Mouse (Mus musculus): ENCODE measurements around the gene Asic1.

Gene Asic1

GRCm38 (mm10) chr15:99670154-99670821 is at the start of gene Asic1:
Asic1 (plus strand) TSS chr15:99670368.
- no peak for DNase-seq (ENCODE audit: low read depth, low spot score)

DNA sequence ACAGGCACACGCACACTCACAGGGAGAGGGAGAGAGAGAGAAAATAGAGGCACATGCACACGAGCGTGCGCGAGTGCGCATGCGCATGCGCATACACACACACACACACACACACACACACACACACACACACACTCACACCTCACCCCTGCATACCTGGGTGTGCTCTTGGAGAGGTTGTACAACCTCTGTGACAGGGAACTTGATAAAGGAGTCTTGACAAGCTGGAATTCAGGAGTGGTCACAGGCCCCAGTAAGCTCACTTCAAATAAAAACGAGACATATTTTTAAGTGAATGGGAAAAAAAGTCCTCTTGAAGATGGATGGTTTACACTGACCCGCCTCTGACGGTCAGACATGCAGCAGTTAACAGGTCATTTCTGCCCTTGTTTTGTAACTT is 48.1 kb upstream of the Asic1 start:
- no peak for DNase-seq (ENCODE audit: low read depth, low spot score)

DNA sequence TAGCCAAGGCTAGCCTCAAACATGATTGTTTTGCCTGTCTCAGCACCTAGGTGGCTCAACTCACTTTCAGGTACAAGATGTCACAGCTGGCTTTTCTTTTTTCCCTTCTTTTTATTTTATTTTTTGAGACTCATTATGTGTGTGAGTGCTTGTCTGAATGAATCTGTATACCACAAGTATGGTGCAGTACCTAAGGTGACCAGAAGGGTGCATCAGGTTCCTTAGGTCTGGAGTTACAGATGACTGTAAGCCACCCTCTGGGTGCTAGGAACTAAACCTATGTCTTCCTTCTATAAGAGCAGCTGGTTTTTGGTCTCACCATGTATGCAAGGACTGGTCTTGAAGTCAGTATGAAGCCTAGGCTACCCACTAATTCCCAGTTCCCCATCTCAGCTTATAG is 38.5 kb upstream of the Asic1 start:
- no peak for DNase-seq (ENCODE audit: low read depth, low spot score)

DNA sequence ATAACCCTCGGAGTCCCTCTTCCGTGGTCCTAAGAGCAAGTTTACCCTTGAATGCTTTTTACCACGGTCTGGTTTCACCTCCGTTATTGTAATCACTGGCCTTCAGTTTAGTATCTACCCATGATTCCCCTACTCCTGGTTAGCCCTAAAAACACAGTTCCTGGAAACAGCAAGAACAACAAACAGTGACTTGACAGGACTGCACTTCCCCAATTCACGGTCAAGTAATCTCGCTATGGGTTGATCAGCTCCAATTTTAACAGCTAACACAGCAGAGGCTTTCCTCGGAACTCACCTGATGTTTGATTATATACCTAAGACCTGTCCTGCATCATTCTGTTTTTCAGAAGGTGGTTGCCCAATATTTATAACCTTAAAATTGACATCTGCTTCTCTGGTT is 35.5 kb upstream of the Asic1 start:
- no peak for DNase-seq (ENCODE audit: low read depth, low spot score)

DNA sequence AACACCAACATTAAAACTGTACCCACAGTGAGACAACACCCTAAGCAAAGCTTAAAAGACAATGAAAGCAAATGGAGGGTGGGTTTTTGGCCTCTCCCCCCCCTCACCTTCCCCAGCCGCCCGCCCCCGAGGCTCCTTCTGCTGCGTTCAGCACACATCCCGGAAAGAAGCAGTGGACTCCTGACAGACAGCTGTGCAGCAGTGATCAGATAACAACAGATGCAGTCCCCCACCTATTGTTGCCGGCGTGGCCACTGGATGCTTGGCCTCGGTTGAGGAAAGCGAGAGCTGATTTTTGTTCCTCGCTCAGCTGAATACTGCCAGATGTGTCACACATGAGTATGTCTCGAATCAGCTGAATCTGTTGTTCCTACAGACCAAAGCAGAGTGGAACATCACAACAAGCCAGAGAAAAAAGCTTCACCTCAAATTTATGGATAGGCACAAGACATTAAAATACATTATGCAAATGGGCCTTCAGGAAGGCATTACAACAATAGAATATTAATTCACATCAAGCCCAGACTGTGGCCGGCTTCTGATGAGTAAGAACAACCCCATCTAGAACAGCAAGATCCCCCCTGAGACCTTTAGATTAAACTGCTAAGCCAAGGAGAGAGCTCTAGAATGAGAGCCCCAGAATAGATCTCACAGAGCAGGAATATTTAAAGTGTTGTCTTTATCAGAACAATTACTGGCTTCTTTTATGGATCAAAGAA is 32.6 kb upstream of the Asic1 start:
- no peak for DNase-seq (ENCODE audit: low read depth, low spot score)

DNA sequence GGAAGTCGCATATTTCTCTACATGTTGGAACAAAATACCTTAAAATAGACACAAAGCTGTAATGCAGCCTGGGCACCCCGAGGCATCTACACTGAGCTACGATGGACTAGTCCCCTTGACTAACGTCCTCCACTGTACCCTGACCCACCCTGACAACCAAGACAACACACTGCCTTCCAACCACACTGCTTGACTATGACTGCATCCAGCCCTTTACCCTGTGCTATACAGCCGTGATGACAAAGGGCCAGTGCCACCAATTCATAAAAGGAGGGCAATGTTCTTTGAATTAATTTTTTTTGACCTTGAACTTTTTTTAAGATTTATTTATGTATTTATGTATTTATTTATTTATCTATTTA is 32.1 kb upstream of the Asic1 start:
- DNase-seq (ENCODE audit: low read depth, low spot score) = no peak

- DNase-seq (ENCODE audit: low read depth, low spot score) = no peak
Observed at GRCm38 (mm10) chr15:99642622-99643021, 27.5 kb upstream of the Asic1 start.

- DNase-seq (ENCODE audit: low read depth, low spot score) = no peak
Observed at GRCm38 (mm10) chr15:99643832-99644231, 26.3 kb upstream of the Asic1 start.

- DNase-seq (ENCODE audit: low read depth, low spot score) = no peak
Observed at GRCm38 (mm10) chr15:99644776-99645175, 25.4 kb upstream of the Asic1 start.

DNA sequence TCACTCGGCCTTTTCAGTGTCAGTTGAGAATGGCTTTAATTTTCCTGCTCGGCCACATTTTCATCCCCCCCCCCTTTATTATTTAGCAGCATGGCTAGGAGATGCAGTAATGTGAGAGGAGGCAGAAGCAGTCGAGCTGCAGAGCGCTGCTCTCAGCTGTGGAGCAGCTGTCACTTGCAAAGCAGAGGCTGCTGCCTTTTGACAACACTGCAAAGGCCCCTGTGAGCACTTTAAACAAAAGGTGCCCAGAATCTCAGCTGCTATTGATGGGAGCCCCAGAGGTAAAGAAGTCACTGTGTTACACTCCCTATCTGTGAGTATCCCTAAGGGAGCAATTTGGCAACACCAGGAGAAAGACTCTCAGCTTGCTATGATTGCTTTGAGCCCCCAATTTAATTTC is 21.8 kb upstream of the Asic1 start:
- DNase-seq (ENCODE audit: low read depth, low spot score) = no peak

GRCm38 (mm10) chr15:99649067-99649761 is 21.0 kb upstream of the Asic1 start:
- DNase-seq (ENCODE audit: low read depth, low spot score) = no peak

DNA sequence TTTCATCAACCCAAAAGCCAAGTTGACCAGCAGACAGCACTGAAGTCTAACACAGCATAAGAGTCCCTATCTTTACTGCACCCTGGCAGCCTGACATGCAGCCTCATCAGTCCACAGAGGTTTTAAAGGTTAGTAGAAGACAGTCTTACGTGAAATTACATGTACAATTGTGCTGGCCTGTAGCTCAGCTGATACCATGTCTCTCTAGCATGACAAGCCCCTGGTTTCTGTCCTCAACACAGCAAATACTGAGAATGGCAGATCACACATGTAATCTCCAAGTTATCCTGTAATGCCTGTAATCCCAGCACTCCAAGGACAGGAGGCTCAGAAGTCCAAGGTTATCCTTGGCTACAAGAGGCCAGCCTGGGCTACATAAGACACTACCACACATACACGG is 19.9 kb upstream of the Asic1 start:
- DNase-seq (ENCODE audit: low read depth, low spot score) = no peak

DNA sequence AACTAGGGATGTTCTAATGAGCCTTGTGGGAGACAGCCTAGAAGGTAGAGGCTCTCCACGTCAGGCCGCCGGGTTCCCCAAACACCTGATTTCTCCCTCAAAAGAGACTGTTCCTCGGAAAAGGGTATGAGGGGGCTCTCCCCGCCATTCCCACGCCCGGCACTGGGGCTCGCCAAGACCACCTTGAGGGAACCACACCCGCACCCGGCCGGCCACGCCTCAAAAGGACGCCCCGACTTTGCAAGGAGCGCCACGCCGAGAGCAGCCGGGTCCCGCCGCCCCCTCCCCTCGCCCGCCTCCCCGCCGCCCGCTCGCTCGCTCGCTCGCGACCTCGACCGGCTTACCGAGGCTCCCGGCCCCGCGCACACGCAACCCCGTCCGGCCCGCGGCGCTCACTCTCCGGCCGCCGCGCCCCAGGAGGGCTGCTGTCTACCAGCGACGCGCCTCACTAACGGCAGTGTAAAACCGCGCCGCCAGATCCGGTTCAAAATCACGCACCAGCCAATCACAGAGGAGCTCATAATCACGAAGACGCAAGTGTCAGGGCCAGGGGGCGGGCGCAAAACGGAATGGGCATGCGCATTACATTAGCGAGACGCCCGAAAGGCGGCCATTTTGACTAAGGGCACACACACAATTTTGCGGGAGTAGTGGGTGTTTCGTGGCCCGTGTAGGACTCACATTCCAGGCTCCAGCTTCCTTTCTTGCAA is 18.9 kb upstream of the Asic1 start, which contains the start of gene Racgap1:
Racgap1 (minus strand) TSS at position 494 of the 710 bp plus-strand sequence.
- DNase-seq (ENCODE audit: low read depth, low spot score) = peak; percentile 96

DNA sequence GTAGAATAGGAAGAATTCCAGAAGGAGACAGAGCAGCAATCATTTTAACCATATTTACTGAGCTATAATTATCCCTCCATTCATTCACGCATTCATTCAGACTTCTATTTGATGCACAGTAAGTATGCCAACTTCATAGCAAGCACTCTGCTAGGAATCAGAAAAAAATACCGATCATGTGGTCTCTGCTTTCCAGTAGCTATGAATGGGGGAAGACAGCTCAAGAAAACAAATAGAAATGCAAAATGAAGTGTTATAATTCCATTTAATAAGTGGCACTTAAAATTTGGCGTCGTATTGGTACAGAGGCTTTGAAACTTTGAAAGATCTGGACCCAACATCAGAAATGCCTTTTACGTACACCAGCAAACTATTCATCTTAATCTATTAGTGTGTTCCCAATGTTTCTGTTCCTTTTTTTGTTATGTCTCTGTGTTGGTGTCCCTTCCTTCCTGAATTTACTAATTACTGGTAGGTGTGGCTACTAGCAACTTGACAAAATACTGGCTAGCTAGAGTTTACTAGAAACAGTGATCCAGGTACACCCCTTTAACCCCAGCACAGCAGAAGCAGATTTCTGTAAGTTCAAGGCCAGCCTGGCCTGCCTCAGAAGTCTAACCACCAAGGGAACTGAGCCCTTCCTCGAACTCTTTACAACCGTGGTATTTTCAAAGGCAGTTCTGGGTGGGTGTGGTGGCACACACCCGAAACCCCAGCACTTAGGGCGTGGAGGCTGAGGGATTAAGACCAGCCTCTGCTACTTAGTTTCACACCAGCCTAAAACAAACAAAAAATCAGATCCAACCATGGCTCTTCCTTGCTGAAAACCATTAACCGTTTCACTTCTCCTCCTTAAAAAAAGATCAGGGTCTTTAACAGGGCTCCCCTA is 17.9 kb upstream of the Asic1 start:
- no peak for DNase-seq (ENCODE audit: low read depth, low spot score)

- DNase-seq (ENCODE audit: low read depth, low spot score) = peak; percentile 41
Observed at GRCm38 (mm10) chr15:99653291-99653690, 16.9 kb upstream of the Asic1 start.

DNA sequence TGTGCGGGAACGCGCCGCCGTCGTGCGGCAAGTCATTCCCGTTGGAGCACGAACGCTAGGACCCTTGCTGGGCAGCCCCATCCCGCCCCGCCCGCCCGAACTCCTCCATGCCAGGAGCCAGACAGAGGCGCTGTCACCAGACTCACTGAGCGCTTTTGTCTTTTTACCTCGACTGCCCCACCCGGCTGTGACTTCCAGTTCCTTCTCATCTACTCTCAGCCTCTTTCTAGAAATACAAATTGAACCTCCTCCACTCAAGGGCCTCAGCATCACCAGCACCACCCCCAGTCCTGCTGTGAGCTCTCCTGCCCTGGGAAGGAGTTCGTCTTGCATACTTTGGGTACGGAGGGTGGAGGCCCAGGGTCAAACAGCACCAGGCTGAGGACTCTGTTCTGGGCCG is 16.3 kb upstream of the Asic1 start:
- no peak for DNase-seq (ENCODE audit: low read depth, low spot score)

- DNase-seq (ENCODE audit: low read depth, low spot score) = no peak
Observed at GRCm38 (mm10) chr15:99655956-99656355, 14.2 kb upstream of the Asic1 start.

- DNase-seq (ENCODE audit: low read depth, low spot score) = no peak
Observed at GRCm38 (mm10) chr15:99658437-99658836, 11.7 kb upstream of the Asic1 start.

- no peak for DNase-seq (ENCODE audit: low read depth, low spot score)
Observed at GRCm38 (mm10) chr15:99661121-99661830, 8.9 kb upstream of the Asic1 start.

- peak; percentile 57 for DNase-seq (ENCODE audit: low read depth, low spot score)
Observed at GRCm38 (mm10) chr15:99662371-99662770, 7.8 kb upstream of the Asic1 start.

Data from forelimb bud, embryonic 11.5 days (tissue).